Mouse (Mus musculus) testis, postnatal 14 days (tissue): ENCODE measurements around the gene Mast4.

ENCODE experiments used
- DNase-seq: peaks from one replicate; pipeline ENCODE4 v3.0.0; 2021; ENCODE audit warnings: low spot score

The Mast4 gene

DNA sequence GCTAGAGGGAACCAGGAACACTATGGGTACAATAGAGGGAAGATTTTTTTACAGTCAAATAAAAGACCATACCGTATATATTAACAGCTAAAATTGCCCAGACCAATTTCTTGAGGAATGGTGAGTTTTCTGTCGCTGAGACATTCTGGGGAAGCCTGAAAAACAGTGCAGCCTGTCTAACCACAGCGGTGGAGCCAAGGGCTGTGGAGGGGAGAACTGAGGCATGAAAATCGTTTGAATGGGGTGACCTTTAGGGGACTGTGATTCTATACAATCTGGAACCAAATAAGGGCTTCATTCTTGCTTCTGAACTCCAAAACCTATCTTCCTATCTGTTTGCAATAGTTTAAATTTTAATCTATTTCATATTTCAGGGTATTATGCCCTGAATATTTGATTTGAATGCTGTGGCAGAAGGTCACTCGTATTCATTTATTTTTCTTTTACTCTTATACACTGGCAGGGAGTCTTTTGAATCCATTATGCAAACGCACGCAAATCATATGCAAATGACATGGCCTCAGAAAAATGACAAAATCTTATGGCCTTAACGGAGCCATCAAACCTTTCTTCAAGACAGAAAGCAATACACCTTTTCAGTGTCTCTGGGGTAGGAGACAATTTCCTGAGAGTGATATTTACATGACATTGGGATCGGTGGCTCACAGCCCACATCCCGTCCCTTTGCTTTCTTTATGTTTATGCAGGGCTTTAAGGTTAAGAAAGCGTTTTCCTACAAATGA is 642.7 kb downstream of the Mast4 start:
- DNase-seq, result no peak

DNA sequence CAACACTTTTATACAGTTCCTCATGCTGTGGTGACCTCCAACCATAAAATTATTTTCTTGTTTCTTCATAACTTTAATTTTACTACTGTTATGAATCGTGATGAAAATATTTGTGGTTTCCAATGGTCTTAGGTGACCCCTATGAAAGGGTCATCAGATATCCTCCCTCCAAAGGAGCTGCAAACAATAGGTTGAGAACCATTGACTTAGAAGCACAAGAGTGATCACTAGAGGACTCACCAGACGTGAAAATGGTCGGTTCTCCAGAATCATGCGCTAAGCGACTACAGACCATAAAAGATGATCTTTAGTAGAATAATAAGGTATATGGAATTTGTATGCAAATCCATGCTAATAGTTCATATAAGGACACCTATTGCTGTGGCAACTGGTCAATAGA is 644.1 kb downstream of the Mast4 start:
- DNase-seq, result no peak

DNA sequence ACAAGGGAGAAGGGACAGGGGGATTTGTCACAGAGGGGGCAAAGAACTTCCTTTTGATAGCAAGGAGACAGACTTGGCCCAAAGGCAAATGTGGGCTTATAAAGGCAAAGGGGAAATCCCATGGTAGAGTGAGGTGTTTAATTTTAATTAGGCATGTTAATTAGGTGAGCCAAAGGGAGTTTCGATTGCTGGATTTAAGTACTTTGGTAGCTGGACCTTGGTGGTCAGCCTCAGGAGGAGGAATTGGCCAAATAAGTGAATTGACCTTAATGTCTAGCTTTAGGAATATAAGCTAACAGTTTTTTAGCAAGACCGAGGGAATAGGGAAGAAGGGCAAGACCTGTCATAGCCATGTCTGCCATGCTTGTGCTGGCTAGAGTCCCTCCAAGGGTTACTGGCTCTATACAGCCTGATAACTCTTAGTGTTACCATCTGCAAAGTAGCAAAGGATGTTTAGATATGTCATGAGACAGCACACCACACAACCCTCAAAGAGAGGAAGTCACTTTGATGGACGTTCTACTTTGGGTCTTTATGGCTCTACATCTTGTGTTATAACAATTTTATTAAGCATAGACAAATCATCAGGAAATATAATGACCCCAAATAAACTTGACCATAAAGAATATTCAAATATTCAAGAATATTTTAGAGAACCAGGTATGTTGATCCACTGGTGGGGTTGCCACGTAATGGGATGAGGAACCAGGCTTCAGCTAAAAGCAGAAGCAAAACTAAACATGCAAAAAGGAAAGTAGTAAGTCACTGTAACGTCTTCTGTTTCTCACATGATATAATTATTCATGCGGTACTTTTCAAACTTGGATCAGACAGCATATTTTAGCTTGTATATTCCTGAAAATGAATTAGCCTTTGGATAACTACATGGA is 644.9 kb downstream of the Mast4 start:
- DNase-seq, result no peak

DNA sequence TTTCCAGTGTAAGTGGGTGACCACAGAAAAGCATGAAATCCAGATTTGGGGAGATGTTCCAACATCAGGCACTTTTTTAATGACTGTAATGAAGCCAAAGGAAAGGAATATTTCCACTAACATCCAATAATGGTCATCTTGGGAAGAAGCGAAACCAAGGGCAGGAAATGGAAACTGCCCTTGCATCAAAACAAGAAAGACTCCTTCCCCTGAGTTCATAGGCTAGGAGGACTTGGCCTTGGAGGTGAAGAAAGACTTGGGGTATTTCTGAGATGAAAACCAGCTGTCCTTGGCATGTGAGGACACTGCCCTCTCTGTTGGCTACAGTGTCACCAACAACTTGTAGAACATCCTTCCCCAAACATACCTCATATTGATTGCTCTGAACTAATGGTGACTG is 646.2 kb downstream of the Mast4 start:
- DNase-seq, result no peak

DNA sequence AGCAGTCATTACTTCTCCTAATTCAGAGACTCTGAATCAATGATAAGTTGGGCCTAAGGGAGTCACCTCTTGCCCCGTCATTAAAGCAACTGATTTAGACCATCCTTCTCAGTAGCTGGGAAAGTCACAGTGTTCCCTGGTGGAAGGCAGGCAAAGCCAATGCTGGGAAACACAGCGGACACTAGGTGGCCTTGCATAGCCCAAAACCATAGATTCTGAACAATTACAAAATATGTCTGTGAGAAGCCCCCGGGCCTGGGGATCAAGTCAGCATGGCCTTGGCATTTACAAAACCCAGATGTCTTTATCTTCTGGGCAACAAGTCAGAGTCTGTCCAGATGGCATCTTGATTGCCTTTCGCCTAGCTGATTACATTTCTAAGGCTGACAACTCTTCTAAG is 649.4 kb downstream of the Mast4 start:
- DNase-seq, result no peak
